Mouse (Mus musculus) MEL (cell line): ENCODE data around the gene Mrps25.

Experiments
- CTCF ChIP-seq, 3 experiments: IDR thresholded peaks in 2 of 3; conservative IDR thresholded peaks in 1 of 3; 2 replicates each; pipeline ENCODE4 v1.5.1; 2011 to 2012; ENCODE audit warnings: low read length in 3 of 3, low read depth in 2 of 3, mild to moderate bottlenecking in 2 of 3, improper control_type of control experiment in 1 of 3, inconsistent platforms in 1 of 3, mixed read lengths in 1 of 3, moderate library complexity in 1 of 3; ENCODE audit not compliant: control insufficient read depth in 1 of 3, insufficient read depth in 1 of 3, poor library complexity in 1 of 3, severe bottlenecking in 1 of 3
- GATA1 ChIP-seq: IDR thresholded peaks from 2 replicates; pipeline ENCODE4 v1.6.1; 2011; ENCODE audit warnings: low read depth, low read length, improper control_type of control experiment
- POLR2A ChIP-seq, 2 experiments: IDR thresholded peaks; 2 replicates each; pipeline ENCODE4 v1.6.1; 2011 to 2012; ENCODE audit warnings: low read length in 2 of 2, mild to moderate bottlenecking in 2 of 2, control low read depth in 1 of 2, improper control_type of control experiment in 1 of 2, low read depth in 1 of 2, moderate library complexity in 1 of 2; ENCODE audit not compliant: control insufficient read depth in 1 of 2, insufficient read depth in 1 of 2, poor library complexity in 1 of 2
- SIN3A ChIP-seq: IDR thresholded peaks from 2 replicates; pipeline ENCODE4 v1.6.1; 2012; ENCODE audit warnings: low read length, improper control_type of control experiment, inconsistent platforms

DNA sequence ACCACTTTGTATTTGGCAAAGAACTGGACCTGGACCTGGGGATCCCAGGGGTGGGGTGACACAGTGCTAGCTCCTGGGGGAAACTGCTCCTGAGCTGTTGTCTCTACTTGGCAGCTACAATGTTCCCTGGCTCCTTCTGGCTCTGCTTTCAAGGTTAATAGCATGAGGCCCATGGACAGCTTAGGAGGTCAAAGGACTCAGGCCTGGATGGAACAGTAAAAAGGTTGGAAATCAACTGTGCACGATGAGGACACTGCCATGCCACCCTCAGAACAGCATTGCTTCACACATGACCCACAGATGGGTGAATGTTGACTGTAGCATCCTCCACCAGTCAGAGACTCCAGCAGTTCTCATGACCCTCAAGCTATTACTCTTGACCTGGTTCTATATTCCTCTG, 47.5 kb upstream of the Mrps25 start:
- TF ChIP-seq GATA1 (no peak), POLR2A (IDR thresholded peaks at IDR 0.05; ENCODE audit: control insufficient read depth in 1 of 2, insufficient read depth in 1 of 2, low read depth in 1 of 2, low read length in 2 of 2, poor library complexity in 1 of 2) (no peak), CTCF (IDR thresholded peaks at IDR 0.05 in 2 of 3, conservative IDR thresholded peaks at IDR 0.05 in 1 of 3; ENCODE audit: control insufficient read depth in 1 of 3, insufficient read depth in 1 of 3, low read depth in 2 of 3, low read length in 3 of 3, poor library complexity in 1 of 3, severe bottlenecking in 1 of 3) (no peak), SIN3A (no peak)
